Mouse (Mus musculus) kidney, adult 2 months (tissue): ENCODE measurements around the gene Rnf145. TPM values are rescaled to one million over a fixed set of nuclear protein-coding genes. Genes with fewer than 3 reads are reported as not detected.

Source experiments
- DNase-seq: peaks from one replicate; pipeline ENCODE4 v3.0.0; 2021
- H3K27ac ChIP-seq: fragments of 200-500 bp; 2 replicates; pipeline ENCODE4 v1.5.1; 2012; ENCODE audit warnings: low read depth, low read length, control low read depth, inconsistent platforms; ENCODE audit not compliant: insufficient read depth
- H3K27me3 ChIP-seq: fragments of 200-500 bp; replicated peaks from 2 replicates; pipeline ENCODE4 v1.6.1; 2012; ENCODE audit warnings: mild to moderate bottlenecking, moderate library complexity, low read length, inconsistent platforms; ENCODE audit not compliant: control insufficient read depth, insufficient read depth
- H3K36me3 ChIP-seq: fragments of 200-500 bp; 2 replicates; pipeline ENCODE4 v1.6.1; 2012; ENCODE audit warnings: mild to moderate bottlenecking, moderate library complexity, low read length, inconsistent platforms; ENCODE audit not compliant: control insufficient read depth, insufficient read depth
- H3K4me1 ChIP-seq: fragments of 200-500 bp; 2 replicates; pipeline ENCODE4 v1.6.1; 2011; ENCODE audit warnings: low read length; ENCODE audit not compliant: control insufficient read depth, insufficient read depth
- H3K4me3 ChIP-seq: fragments of 200-500 bp; 2 replicates; pipeline ENCODE4 v1.5.1; 2011; ENCODE audit warnings: mild to moderate bottlenecking, low read depth, low read length, control low read depth; ENCODE audit not compliant: insufficient read depth
- CTCF ChIP-seq: fragments of 200-500 bp; conservative IDR thresholded peaks from 2 replicates; pipeline ENCODE4 v1.5.1; 2011; ENCODE audit warnings: low read depth, mild to moderate bottlenecking, control low read depth, low read length, moderate library complexity, mixed read lengths; ENCODE audit not compliant: insufficient read depth, insufficient read length
- POLR2A ChIP-seq: fragments of 200-500 bp; IDR thresholded peaks from one replicate; pipeline ENCODE4 v1.6.1; 2011; ENCODE audit warnings: low read depth, low read length, control low read depth
- WGBS: fragments of 180-500 bp; shearing (Covaris S2); methylation state at CpG from one replicate; pipeline ENCODE4 v1.1.7; 2018; 5-methylcytosine and 5-hydroxymethylcytosine counted together
- polyA plus RNA-seq: library from polyadenylated mRNA; depleted of rRNA; stranded (reverse); fragments of >200 nt; gene quantifications from 2 replicates; pipeline ENCODE4 v1.2.3, GENCODE M21; 2012

Rnf145 gene
- polyA plus RNA-seq, 1 experiment, result 62.1 TPM

DNA sequence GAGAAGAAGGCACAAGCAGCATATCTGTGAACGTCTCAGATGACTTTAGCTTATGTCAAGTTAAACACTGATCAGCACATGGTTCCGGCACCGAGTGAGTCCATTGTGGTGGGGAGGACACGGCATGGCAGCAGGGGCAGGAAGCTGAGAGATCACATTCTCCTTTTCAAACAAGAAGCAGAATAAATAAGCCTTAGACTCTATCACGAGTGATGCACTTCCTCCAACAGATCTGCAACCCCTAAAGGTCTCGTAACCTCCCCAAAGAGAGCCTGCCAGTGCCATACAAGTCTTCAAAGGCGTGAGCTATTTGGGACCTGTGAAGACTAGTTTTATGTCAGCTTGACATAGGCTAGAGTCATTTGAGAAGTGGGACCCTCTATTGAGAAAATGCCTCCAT, 17.8 kb upstream of the Rnf145 start:
- no peak for DNase-seq
- no peak for TF ChIP-seq POLR2A
- no peak for TF ChIP-seq CTCF
- H3K27me3 ChIP-seq, result no peaks in the 10 kb centered on the region
- 80% methylated on average over 7 of the region's 7 CpGs for WGBS
- no peak overlapping the region for H3K4me3 ChIP-seq
- no peaks in the 10 kb centered on the region for H3K4me1 ChIP-seq
- no peaks in the 10 kb centered on the region for H3K36me3 ChIP-seq
- H3K27ac ChIP-seq, result no peak overlapping the region

DNA sequence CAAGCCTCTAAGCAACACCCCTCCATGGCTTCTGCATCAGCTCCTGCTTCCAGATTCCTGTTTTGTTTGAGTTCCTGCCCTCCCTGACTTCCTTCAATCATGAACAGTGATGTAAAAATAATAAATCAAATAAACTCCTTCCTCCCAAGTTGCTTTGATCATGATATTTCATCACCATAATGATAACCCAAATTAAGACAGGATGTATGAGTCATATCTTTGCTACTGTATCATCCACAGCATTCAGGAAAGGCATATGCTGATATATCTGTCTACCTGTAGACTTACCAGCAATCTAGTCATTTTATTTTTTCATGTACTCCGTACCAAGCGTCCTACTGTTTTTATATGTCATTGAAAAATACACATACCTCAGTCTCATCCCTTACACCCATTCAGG, 17.3 kb upstream of the Rnf145 start:
- WGBS, result 84% methylated on average over 2 of the region's 2 CpGs

DNA sequence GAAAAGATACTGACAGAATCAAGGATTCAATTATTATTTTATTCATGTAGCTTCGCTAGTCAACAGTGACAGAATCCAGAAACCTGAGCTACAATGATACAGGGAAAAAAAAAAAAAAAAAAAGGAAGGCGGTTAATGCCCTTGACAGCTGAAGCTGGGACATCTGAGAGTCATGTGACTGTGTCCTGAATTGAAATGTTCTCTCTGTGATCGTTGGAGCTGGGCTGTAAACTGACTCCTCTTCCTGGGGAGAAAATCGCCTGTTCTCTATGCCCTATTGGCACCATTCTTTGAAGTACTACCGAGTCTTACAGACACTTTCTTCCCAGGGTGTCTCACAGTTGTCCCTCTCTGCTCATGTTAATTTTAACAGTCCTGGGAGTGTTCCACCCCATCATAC, 15.8 kb upstream of the Rnf145 start:
- no peak overlapping the region for H3K27ac ChIP-seq
- WGBS, result 36% methylated on average over 5 of the region's 5 CpGs
- H3K4me1 ChIP-seq, result no peaks in the 10 kb centered on the region
- TF ChIP-seq CTCF (no peak), POLR2A (no peak)
- no peaks in the 10 kb centered on the region for H3K36me3 ChIP-seq
- H3K4me3 ChIP-seq, result no peak overlapping the region
- H3K27me3 ChIP-seq, result no peaks in the 10 kb centered on the region
- no peak for DNase-seq

More for the DNA sequence above, 17.3 kb upstream of the Rnf145 start:
- Histone ChIP-seq H3K27ac (no peak overlapping the region), H3K4me3 (no peak overlapping the region), H3K4me1 (no peaks in the 10 kb centered on the region), H3K27me3 (no peaks in the 10 kb centered on the region), H3K36me3 (no peaks in the 10 kb centered on the region)
- no peak for TF ChIP-seq POLR2A
- no peak for TF ChIP-seq CTCF
- no peak for DNase-seq

DNA sequence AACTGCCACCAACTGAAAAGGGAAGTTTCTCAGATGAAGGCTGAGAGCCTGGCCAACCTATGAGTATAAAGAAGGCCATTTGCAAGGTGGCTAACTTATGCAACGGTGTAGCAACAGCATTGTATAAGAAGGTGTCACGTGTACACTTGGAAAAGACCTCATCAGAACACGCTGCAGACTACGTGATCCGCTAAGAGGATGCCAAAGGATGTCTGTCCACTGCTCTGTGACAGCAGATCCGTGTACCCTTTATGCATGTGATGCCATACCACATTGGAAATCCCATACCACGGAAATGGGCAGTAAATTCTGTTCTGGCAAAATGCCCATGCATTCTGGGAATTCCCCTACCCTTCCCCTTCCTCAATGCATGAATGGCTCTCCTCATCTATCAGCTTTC, 14.6 kb upstream of the Rnf145 start:
- no peaks in the 10 kb centered on the region for H3K36me3 ChIP-seq
- no peaks in the 10 kb centered on the region for H3K4me1 ChIP-seq
- 71% methylated on average over 7 of the region's 7 CpGs for WGBS
- H3K27ac ChIP-seq, result no peak overlapping the region
- TF ChIP-seq CTCF (no peak), POLR2A (no peak)
- no peaks in the 10 kb centered on the region for H3K27me3 ChIP-seq
- no peak for DNase-seq
- H3K4me3 ChIP-seq, result no peak overlapping the region

DNA sequence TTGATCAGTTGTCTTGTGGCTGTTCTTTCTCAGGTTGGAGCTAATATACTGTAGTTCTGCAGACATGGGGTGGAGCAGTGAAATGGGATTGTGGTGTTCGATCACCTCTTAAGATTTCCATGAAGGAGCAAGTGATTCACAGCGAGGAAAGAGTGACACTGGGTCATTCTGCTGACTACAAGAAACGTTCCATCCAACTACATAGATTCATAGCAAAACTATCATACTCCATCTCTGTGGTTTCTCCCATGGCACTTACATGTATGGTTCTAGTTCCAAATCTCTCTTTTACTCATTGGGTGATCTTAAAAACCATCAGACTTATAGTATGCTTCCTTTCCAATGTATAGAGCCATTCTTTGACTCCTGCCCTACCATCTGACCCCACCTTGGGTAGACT, 14.0 kb upstream of the Rnf145 start:
- 93% methylated on average over 3 of the region's 3 CpGs for WGBS
- Histone ChIP-seq H3K4me1 (no peaks in the 10 kb centered on the region), H3K36me3 (no peaks in the 10 kb centered on the region), H3K27ac (no peak overlapping the region), H3K4me3 (no peak overlapping the region), H3K27me3 (no peaks in the 10 kb centered on the region)
- DNase-seq, result no peak
- TF ChIP-seq POLR2A (no peak), CTCF (no peak)

DNA sequence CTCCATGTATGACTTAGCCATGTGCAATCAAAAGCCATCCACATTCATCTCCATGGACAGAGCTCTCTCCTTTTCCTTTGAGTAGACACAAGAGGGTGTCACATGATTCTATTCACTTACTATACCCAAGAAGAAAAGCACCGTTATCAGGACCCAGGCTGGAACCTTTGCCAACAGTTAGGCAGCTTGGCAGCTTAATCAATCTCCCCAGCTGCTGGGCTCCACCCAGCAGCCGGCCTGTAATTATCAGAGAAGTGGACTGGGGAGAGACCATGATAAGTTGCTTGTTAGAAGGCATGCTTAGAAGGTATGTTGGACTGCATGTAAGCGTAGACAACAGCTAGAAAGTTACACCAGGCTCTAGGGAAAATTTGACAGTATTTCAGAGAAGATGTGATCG, 9.9 kb upstream of the Rnf145 start:
- no peak overlapping the region for H3K4me3 ChIP-seq
- 77% methylated on average over 4 of the region's 4 CpGs for WGBS
- no peaks in the 10 kb centered on the region for H3K4me1 ChIP-seq
- H3K36me3 ChIP-seq, result no peaks in the 10 kb centered on the region
- no peaks in the 10 kb centered on the region for H3K27me3 ChIP-seq
- DNase-seq, result no peak
- TF ChIP-seq POLR2A (no peak), CTCF (no peak)
- no peak overlapping the region for H3K27ac ChIP-seq

DNA sequence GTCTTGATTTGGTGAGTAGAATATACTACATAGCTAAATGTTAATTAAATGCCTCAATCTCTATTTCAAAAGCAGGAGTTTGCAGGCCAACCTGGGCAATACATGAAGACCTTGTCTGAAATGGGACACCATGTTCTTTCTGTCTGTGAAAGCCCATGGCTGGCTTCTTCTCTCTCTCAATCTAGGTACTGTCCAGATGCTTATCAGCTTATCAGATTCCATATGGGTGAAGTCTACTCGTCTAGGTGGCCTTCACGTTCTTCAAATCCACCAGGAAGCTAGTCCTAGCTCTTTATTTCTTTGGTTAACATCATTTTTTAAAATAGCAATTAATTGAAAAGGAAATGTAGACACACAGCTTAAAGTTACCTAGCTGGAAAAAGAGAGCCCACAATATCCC, 8.9 kb upstream of the Rnf145 start:
- Histone ChIP-seq H3K36me3 (no peaks in the 10 kb centered on the region), H3K27me3 (no peaks in the 10 kb centered on the region), H3K27ac (no peak overlapping the region), H3K4me3 (no peak overlapping the region), H3K4me1 (no peaks in the 10 kb centered on the region)
- DNase-seq, result no peak
- TF ChIP-seq POLR2A (no peak), CTCF (no peak)
- 90% methylated on average over 2 of the region's 2 CpGs for WGBS

DNA sequence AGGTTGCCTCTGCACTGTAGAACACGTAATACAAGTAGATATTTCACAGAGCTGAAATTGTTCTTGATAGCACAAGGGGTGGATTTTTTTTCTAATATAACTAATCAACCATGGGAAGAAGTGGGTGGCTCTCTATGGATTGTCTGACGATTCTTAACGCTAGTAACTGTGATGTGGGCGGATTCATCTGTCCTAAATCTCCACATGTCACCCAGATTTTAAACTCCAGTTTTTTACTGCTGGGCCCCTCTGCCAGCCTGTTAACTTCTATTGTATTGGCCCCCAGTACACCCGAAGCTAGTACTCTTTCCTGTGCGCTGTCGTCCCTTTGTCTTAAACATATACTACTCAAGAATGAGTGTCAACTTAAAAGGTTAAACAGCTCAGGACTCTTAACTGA, 8.4 kb upstream of the Rnf145 start:
- Histone ChIP-seq H3K36me3 (no peaks in the 10 kb centered on the region), H3K4me3 (no peak overlapping the region), H3K27ac (no peak overlapping the region), H3K4me1 (no peaks in the 10 kb centered on the region), H3K27me3 (no peaks in the 10 kb centered on the region)
- WGBS, result 88% methylated on average over 7 of the region's 7 CpGs
- TF ChIP-seq CTCF (no peak), POLR2A (no peak)
- no peak for DNase-seq
